Mouse (Mus musculus): ENCODE results near the gene Rab3a. TPM values are rescaled to one million over a fixed set of nuclear protein-coding genes. Genes with fewer than 3 reads are reported as not detected.

Gene Rab3a
- total RNA-seq, 2 experiments from 2014 or later, result 68.6 to 78.2 TPM

DNA sequence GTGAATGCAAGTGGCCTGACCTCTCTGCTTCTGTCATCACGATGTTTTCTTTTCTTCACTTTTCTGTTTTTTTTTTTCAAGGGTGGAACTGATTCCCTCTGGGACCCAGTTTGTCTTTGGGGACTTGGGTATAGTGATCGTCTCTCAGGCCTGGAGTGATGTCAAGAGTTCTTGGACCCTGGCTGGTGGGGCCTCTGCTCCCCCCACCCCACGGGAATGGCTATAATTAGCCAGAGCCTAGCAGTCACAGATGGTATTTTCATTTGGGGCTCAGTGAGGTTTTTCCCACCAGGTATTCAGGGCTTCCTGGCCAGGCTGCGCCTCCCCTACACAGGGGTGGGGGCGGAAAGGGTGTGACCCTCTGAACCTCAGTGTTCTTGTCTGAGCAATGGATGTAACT, 12.8 kb upstream of the Rab3a start:
- no peak for DNase-seq

- DNase-seq, result no peak
Observed at GRCm38 (mm10) chr8:70742176-70742575, 12.3 kb upstream of the Rab3a start.

- DNase-seq, result no peak
Observed at GRCm38 (mm10) chr8:70742981-70743655, 11.4 kb upstream of the Rab3a start.

- DNase-seq, result peak; percentile 84 to 85
Observed at GRCm38 (mm10) chr8:70743656-70744590, 10.6 kb upstream of the Rab3a start.

DNA sequence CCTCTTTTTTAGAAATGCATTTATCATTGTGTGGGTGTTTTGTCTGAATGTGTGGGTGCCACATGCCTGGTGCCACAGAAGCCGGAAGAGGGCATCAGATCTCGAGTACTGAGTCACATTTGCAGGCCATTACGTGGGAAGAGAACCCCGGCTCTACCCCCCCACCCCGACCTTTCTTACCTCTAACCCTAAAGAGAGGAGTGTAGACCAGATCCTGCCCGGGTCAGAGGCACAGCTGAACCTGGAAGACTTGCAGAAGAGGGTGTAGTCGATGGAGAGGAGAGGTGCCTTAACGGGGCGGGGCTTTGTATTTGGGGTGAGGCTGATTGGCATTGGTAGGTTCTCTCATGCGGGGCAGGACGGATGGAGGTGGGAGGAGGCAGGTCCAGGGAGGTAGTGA, 9.7 kb upstream of the Rab3a start:
- DNase-seq, result no peak

- DNase-seq, result no peak
Observed at GRCm38 (mm10) chr8:70745691-70746220, 8.7 kb upstream of the Rab3a start.

- DNase-seq, result no peak
Observed at GRCm38 (mm10) chr8:70746676-70747075, 7.8 kb upstream of the Rab3a start.

GRCm38 (mm10) chr8:70747211-70747890, 7.1 kb upstream of the Rab3a start:
- DNase-seq, result no peak

- no peak for DNase-seq
Observed at GRCm38 (mm10) chr8:70748246-70749096, 6.0 kb upstream of the Rab3a start.

DNA sequence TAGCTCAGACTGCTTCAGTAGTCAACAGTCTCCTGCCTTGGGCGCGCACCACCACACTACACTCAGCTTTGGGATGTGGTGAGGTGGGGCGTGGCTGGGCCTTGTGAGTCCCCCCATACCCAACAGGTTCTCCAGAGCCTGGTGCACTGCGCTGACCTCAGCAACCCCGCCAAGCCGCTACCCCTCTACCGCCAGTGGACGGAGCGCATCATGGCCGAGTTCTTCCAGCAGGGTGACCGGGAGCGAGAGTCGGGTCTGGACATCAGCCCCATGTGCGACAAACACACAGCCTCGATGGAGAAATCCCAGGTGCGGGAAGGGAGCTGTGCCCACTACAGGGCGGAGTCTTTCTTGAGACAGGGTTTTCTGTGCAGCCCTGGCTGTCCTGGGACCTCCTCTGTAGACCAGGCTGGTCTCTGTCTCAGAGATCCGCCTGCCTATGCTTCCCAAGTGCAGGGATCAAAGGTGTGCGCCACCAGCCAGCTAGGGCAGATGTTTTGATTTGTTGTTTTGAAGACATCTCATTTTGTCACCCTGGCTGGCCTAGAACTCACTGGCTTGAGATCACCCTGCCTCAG, 5.3 kb upstream of the Rab3a start:
- no peak for DNase-seq

GRCm38 (mm10) chr8:70750128-70750680, 4.3 kb upstream of the Rab3a start:
- no peak for DNase-seq

GRCm38 (mm10) chr8:70752000-70752764, 2.3 kb upstream of the Rab3a start:
- DNase-seq, result peak; percentile 83 to 89

GRCm38 (mm10) chr8:70753151-70753550, 1.3 kb upstream of the Rab3a start:
- peak; percentile 83 to 88 for DNase-seq

GRCm38 (mm10) chr8:70754871-70755660, 587 bp downstream of the Rab3a start:
- peak; percentile 68 to 81 for DNase-seq

- peak in 1 of 2 experiments; percentile 55 for DNase-seq
Observed at GRCm38 (mm10) chr8:70755661-70756475, 1.4 kb downstream of the Rab3a start.

- no peak for DNase-seq
Observed at GRCm38 (mm10) chr8:70756476-70757040, 2.1 kb downstream of the Rab3a start.

DNA sequence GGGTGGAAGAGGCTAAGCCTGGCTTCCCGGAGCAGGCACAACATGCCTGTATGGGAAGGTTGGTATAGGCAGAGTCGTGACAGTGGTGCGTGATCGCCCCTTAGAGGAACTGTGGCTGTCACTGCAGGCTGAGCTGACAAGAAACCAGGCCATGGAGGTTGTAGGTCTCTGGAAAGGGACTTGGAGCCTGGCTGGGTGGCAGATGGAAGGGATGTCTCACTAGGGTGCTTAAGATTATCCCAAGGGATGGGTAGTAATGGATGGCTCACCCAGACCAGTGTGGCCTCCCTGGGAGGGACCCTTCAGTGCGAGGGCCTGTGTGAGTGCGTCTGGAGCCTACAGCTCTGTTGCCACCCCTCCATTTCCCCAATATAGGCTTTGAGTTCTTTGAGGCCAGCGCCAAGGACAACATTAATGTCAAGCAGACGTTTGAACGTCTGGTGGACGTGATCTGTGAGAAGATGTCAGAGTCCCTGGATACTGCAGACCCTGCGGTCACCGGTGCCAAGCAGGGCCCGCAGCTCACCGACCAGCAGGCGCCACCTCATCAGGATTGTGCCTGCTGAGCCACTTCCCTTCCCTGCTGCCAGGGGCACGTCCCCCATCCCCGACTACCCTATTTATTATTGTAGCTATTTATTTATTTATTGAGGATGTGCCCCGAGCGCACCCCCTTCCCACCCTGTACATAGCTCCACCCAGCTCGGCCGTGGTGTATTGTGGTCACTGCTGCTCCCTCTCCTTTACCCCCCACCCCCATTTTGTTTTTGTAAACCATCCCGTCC, 3.2 kb downstream of the Rab3a start:
- DNase-seq, result peak; percentile 49 to 53

Data from adrenal gland, postnatal 36 days (tissue).